Mouse (Mus musculus) MEL (cell line): Measurements from ENCODE around the gene Nexn.

Source experiments
- CTCF ChIP-seq, 3 experiments: IDR thresholded peaks in 2 of 3; conservative IDR thresholded peaks in 1 of 3; 2 replicates each; pipeline ENCODE4 v1.5.1; 2011 to 2012; ENCODE audit warnings: low read length in 3 of 3, low read depth in 2 of 3, mild to moderate bottlenecking in 2 of 3, improper control_type of control experiment in 1 of 3, inconsistent platforms in 1 of 3, mixed read lengths in 1 of 3, moderate library complexity in 1 of 3; ENCODE audit not compliant: control insufficient read depth in 1 of 3, insufficient read depth in 1 of 3, poor library complexity in 1 of 3, severe bottlenecking in 1 of 3
- SMC3 ChIP-seq: IDR thresholded peaks from 2 replicates; pipeline ENCODE4 v1.6.1; 2011; ENCODE audit warnings: low read depth, low read length, improper control_type of control experiment
- USF1 ChIP-seq: IDR thresholded peaks from 2 replicates; pipeline ENCODE4 v1.6.1; 2014; ENCODE audit warnings: low read depth, mild to moderate bottlenecking, inconsistent platforms, low read length, improper control_type of control experiment, moderate library complexity

GRCm38 (mm10) chr3:152228843-152229242 is 37.3 kb downstream of the Nexn start:
- TF ChIP-seq CTCF (IDR thresholded peaks at IDR 0.05 in 2 of 3, conservative IDR thresholded peaks at IDR 0.05 in 1 of 3; ENCODE audit: control insufficient read depth in 1 of 3, insufficient read depth in 1 of 3, low read depth in 2 of 3, low read length in 3 of 3, poor library complexity in 1 of 3, severe bottlenecking in 1 of 3), result no peak
- no peak for TF ChIP-seq SMC3
- no peak for TF ChIP-seq USF1
